Mouse (Mus musculus): Measurements from ENCODE around the gene Igsf21. TPM values are rescaled to one million over a fixed set of nuclear protein-coding genes. Genes with fewer than 3 reads are reported as not detected.

Igsf21 gene
- polyA plus RNA-seq, 1 experiment = 0.26 TPM

- DNase-seq (ENCODE audit: low spot score) = no peak
Measured at GRCm38 (mm10) chr4:140052575-140052974, 194.0 kb downstream of the Igsf21 start.

GRCm38 (mm10) chr4:140047807-140048362 lies 198.7 kb downstream of the Igsf21 start:
- no peak for DNase-seq (ENCODE audit: low spot score)

- no peak for DNase-seq (ENCODE audit: low spot score)
Measured at GRCm38 (mm10) chr4:140043953-140044352, 202.6 kb downstream of the Igsf21 start.

GRCm38 (mm10) chr4:140038586-140039411 lies 207.8 kb downstream of the Igsf21 start:
- no peak for DNase-seq (ENCODE audit: low spot score)

- DNase-seq (ENCODE audit: low spot score) = no peak
Measured at GRCm38 (mm10) chr4:140037784-140038387, 208.7 kb downstream of the Igsf21 start.

GRCm38 (mm10) chr4:140035232-140035631 lies 211.4 kb downstream of the Igsf21 start:
- DNase-seq (ENCODE audit: low spot score) = no peak

- no peak for DNase-seq (ENCODE audit: low spot score)
Measured at GRCm38 (mm10) chr4:140033394-140033793, 213.2 kb downstream of the Igsf21 start.

GRCm38 (mm10) chr4:140030415-140030814 lies 216.2 kb downstream of the Igsf21 start:
- DNase-seq (ENCODE audit: low spot score) = no peak

GRCm38 (mm10) chr4:140030040-140030386 lies 216.6 kb downstream of the Igsf21 start:
- DNase-seq (ENCODE audit: low spot score) = no peak

- DNase-seq (ENCODE audit: low spot score) = no peak
Measured at GRCm38 (mm10) chr4:140029324-140030039, 217.1 kb downstream of the Igsf21 start.

- DNase-seq (ENCODE audit: low spot score) = no peak
Measured at GRCm38 (mm10) chr4:140023833-140024232, 222.8 kb downstream of the Igsf21 start.

GRCm38 (mm10) chr4:140015916-140016315 lies 230.7 kb downstream of the Igsf21 start:
- no peak for DNase-seq (ENCODE audit: low spot score)

- no peak for DNase-seq (ENCODE audit: low spot score)
Measured at GRCm38 (mm10) chr4:140010728-140011470, 235.7 kb downstream of the Igsf21 start.

- no peak for DNase-seq (ENCODE audit: low spot score)
Measured at GRCm38 (mm10) chr4:140004932-140005331, 241.7 kb downstream of the Igsf21 start.

GRCm38 (mm10) chr4:140004170-140004569 lies 242.4 kb downstream of the Igsf21 start:
- DNase-seq (ENCODE audit: low spot score) = no peak

GRCm38 (mm10) chr4:140002069-140002468 lies 244.5 kb downstream of the Igsf21 start:
- no peak for DNase-seq (ENCODE audit: low spot score)

- DNase-seq (ENCODE audit: low spot score) = no peak
Measured at GRCm38 (mm10) chr4:140000911-140001310, 245.7 kb downstream of the Igsf21 start.

GRCm38 (mm10) chr4:139999033-139999432 lies 247.6 kb downstream of the Igsf21 start:
- no peak for DNase-seq (ENCODE audit: low spot score)

GRCm38 (mm10) chr4:139995659-139996058 lies 250.9 kb downstream of the Igsf21 start:
- DNase-seq (ENCODE audit: low spot score) = no peak

GRCm38 (mm10) chr4:139993111-139993755 lies 253.4 kb downstream of the Igsf21 start:
- DNase-seq (ENCODE audit: low spot score) = no peak

- DNase-seq (ENCODE audit: low spot score) = no peak
Measured at GRCm38 (mm10) chr4:139986913-139987312, 259.7 kb downstream of the Igsf21 start.
